Mouse (Mus musculus) lung, embryonic 16.5 days (tissue): ENCODE measurements around the gene Rbm44. TPM values are rescaled to one million over a fixed set of nuclear protein-coding genes. Genes with fewer than 3 reads are reported as not detected.
A peak's percentile ranks its signal among the peaks of the same experiment; 100 is the strongest.

Experiments used
- ATAC-seq: fragments of 200-750 bp; cut with Nextera tagmentation; 2 replicates; pipeline ENCODE4 v1.8.0; 2017; ENCODE audit warnings: low read depth, mild to moderate bottlenecking, moderate library complexity
- H3K27ac ChIP-seq: fragments of 300-500 bp; sonication (generic); 2 replicates; pipeline ENCODE4 v1.5.1; 2014; ENCODE audit warnings: mild to moderate bottlenecking, control low read depth, low read length
- H3K27me3 ChIP-seq: fragments of 300-500 bp; sonication (generic); 2 replicates; pipeline ENCODE4 v1.6.1; 2014; ENCODE audit warnings: low read depth, low read length, mixed read lengths; ENCODE audit not compliant: control insufficient read depth, insufficient read depth
- H3K36me3 ChIP-seq: fragments of 300-500 bp; sonication (generic); 2 replicates; pipeline ENCODE4 v1.6.1; 2014; ENCODE audit warnings: low read length; ENCODE audit not compliant: control insufficient read depth, insufficient read depth
- H3K4me1 ChIP-seq: fragments of 300-500 bp; sonication (generic); replicated peaks from 2 replicates; pipeline ENCODE4 v1.6.1; 2014; ENCODE audit warnings: low read length, mixed read lengths; ENCODE audit not compliant: control insufficient read depth, insufficient read depth
- H3K4me2 ChIP-seq: fragments of 300-500 bp; sonication (generic); 2 replicates; pipeline ENCODE4 v1.6.1; 2014; ENCODE audit warnings: low read depth, low read length, control low read depth
- H3K4me3 ChIP-seq: fragments of 300-500 bp; sonication (generic); 2 replicates; pipeline ENCODE4 v1.5.1; 2014; ENCODE audit warnings: mild to moderate bottlenecking, low read length, control low read depth
- H3K9ac ChIP-seq: fragments of 300-500 bp; sonication (generic); 2 replicates; pipeline ENCODE4 v1.6.1; 2014; ENCODE audit warnings: low read length, control low read depth
- H3K9me3 ChIP-seq: fragments of 300-500 bp; sonication (generic); 2 replicates; pipeline ENCODE4 v1.6.1; 2016; ENCODE audit warnings: low read length; ENCODE audit not compliant: control insufficient read depth
- WGBS: fragments of 180-500 bp; shearing (Covaris S2); extraction: QIAGEN DNeasy Blood & Tissue Kit; methylation state at CpG from one replicate; pipeline ENCODE4 v1.1.7; 2014; 5-methylcytosine and 5-hydroxymethylcytosine counted together
- polyA plus RNA-seq: library from polyadenylated mRNA; unstranded; fragments of >200 nt; fragmentation: Nextera tagmentation; extraction: Ambion mirVana; gene quantifications from 2 replicates; pipeline ENCODE4 v1.2.1, GENCODE M21; 2015

Rbm44 gene
- 1.3 and 1.7 TPM in 2 replicates for polyA plus RNA-seq

- no peaks in the 10 kb centered on the region for H3K9me3 ChIP-seq
- no peak for ATAC-seq
- H3K4me2 ChIP-seq: no peak within 1 kb of the TSS; the same call in 1 of the 2 replicates
- H3K27me3 ChIP-seq: no peaks in the 10 kb centered on the region
- H3K4me3 ChIP-seq: no peak within 1 kb of the TSS
- 59% methylated on average over 20 of the region's 20 CpGs for WGBS
- no peak within 1 kb of the TSS for H3K27ac ChIP-seq
- no peaks in the 10 kb centered on the region for H3K36me3 ChIP-seq
- H3K4me1 ChIP-seq: no peaks in the 10 kb centered on the region
- no peak within 1 kb of the TSS for H3K9ac ChIP-seq
These were observed at the start of gene Rbm44 for GRCm38 (mm10) chr1:91144813-91145212. Rbm44 (plus strand) TSS chr1:91145089.

DNA sequence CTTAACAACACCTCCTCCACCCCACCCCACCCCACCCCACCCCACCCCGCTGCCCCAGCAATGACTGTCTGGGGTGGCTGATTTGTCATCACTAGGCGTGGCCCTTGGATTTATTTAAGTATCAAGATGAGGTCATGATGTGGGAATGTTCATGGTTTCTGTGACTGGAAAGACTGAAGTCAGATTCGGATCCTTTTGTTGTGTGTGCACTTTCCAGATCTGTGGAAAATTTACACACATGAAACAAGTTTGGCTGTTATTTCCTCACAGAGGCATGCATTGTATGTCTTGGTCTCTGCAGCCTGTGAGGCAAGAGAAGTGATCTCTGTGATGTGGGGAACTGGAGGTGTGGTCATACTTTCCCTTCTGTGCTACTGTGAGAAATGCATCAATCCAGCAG lies 49.6 kb upstream of the Rbm44 start:
- no peak for ATAC-seq
- Histone ChIP-seq H3K4me1 (peaks cover 30% of the 10 kb centered on the region), H3K9ac (no peak overlapping the region)

GRCm38 (mm10) chr1:91095853-91096252 lies 49.0 kb upstream of the Rbm44 start:
- Histone ChIP-seq H3K36me3 (peaks cover under 1% of the 10 kb centered on the region; the same call in 1 of the 2 replicates), H3K4me2 (no peak overlapping the region), H3K4me1 (peaks cover 30% of the 10 kb centered on the region), H3K27ac (no peak overlapping the region), H3K9me3 (no peaks in the 10 kb centered on the region), H3K9ac (no peak overlapping the region), H3K27me3 (no peaks in the 10 kb centered on the region), H3K4me3 (no peak overlapping the region)
- ATAC-seq: no peak
- WGBS: 35% methylated on average over 1 of the region's 1 CpGs

More for the DNA sequence above, 49.6 kb upstream of the Rbm44 start:
- Histone ChIP-seq H3K9me3 (no peaks in the 10 kb centered on the region), H3K27ac (0 out of 2 replicates have a peak overlapping the region, but pooled peaks have one; percentile 9), H3K27me3 (no peaks in the 10 kb centered on the region), H3K4me2 (no peak overlapping the region), H3K4me3 (no peak overlapping the region), H3K36me3 (no peaks in the 10 kb centered on the region)
- 43% methylated on average over 3 of the region's 3 CpGs for WGBS

GRCm38 (mm10) chr1:91096490-91096889 lies 48.4 kb upstream of the Rbm44 start:
- H3K4me3 ChIP-seq: no peak overlapping the region
- H3K27ac ChIP-seq: no peak overlapping the region
- 56% methylated on average over 5 of the region's 5 CpGs for WGBS
- no peak overlapping the region for H3K4me2 ChIP-seq
- H3K4me1 ChIP-seq: peaks cover 27% of the 10 kb centered on the region
- H3K27me3 ChIP-seq: no peaks in the 10 kb centered on the region
- H3K9ac ChIP-seq: no peak overlapping the region
- peaks cover 3% of the 10 kb centered on the region; the same call in 1 of the 2 replicates for H3K36me3 ChIP-seq
- no peaks in the 10 kb centered on the region for H3K9me3 ChIP-seq
- ATAC-seq: no peak

- peaks cover 3% of the 10 kb centered on the region; the same call in 1 of the 2 replicates for H3K36me3 ChIP-seq
- no peaks in the 10 kb centered on the region for H3K9me3 ChIP-seq
- H3K27ac ChIP-seq: no peak overlapping the region
- H3K27me3 ChIP-seq: no peaks in the 10 kb centered on the region
- H3K4me1 ChIP-seq: peaks cover 26% of the 10 kb centered on the region
- 84% methylated on average over 11 of the region's 11 CpGs for WGBS
- H3K9ac ChIP-seq: no peak overlapping the region
- no peak overlapping the region for H3K4me3 ChIP-seq
- H3K4me2 ChIP-seq: no peak overlapping the region
- no peak for ATAC-seq
These were observed 47.5 kb upstream of the Rbm44 start for GRCm38 (mm10) chr1:91097283-91097834.

- Histone ChIP-seq H3K9ac (no peak overlapping the region), H3K4me3 (no peak overlapping the region), H3K4me2 (no peak overlapping the region), H3K36me3 (peaks cover 7% of the 10 kb centered on the region; the same call in 1 of the 2 replicates), H3K27me3 (no peaks in the 10 kb centered on the region), H3K4me1 (peaks cover 26% of the 10 kb centered on the region), H3K9me3 (no peaks in the 10 kb centered on the region), H3K27ac (peak overlapping the region; percentile 9; the same call in 1 of the 2 replicates)
- WGBS: 12% methylated on average over 6 of the region's 6 CpGs
- peak; percentile 82 for ATAC-seq
These were observed 46.0 kb upstream of the Rbm44 start for GRCm38 (mm10) chr1:91098887-91099286.

GRCm38 (mm10) chr1:91101709-91102440 lies 43.0 kb upstream of the Rbm44 start:
- Histone ChIP-seq H3K4me1 (peaks cover 8% of the 10 kb centered on the region), H3K27ac (no peak overlapping the region), H3K4me3 (no peak overlapping the region), H3K27me3 (no peaks in the 10 kb centered on the region), H3K4me2 (no peak overlapping the region), H3K9me3 (no peaks in the 10 kb centered on the region), H3K36me3 (peaks cover 13% of the 10 kb centered on the region), H3K9ac (no peak overlapping the region)
- no peak for ATAC-seq
- 74% methylated on average over 11 of the region's 11 CpGs for WGBS

- H3K27ac ChIP-seq: no peak overlapping the region
- peaks cover 20% of the 10 kb centered on the region for H3K36me3 ChIP-seq
- ATAC-seq: peak; percentile 50; the same call in 1 of the 2 replicates
- no peak overlapping the region for H3K4me2 ChIP-seq
- WGBS: 73% methylated on average over 15 of the region's 15 CpGs
- no peaks in the 10 kb centered on the region for H3K27me3 ChIP-seq
- H3K4me3 ChIP-seq: no peak overlapping the region
- H3K9ac ChIP-seq: no peak overlapping the region
- peaks cover 4% of the 10 kb centered on the region for H3K4me1 ChIP-seq
- H3K9me3 ChIP-seq: no peaks in the 10 kb centered on the region
These were observed 41.4 kb upstream of the Rbm44 start for GRCm38 (mm10) chr1:91103366-91103983.

GRCm38 (mm10) chr1:91107548-91107947 lies 37.3 kb upstream of the Rbm44 start:
- Histone ChIP-seq H3K36me3 (peaks cover 27% of the 10 kb centered on the region), H3K4me1 (peaks cover 5% of the 10 kb centered on the region), H3K27ac (no peak overlapping the region), H3K27me3 (no peaks in the 10 kb centered on the region), H3K4me3 (no peak overlapping the region), H3K9ac (no peak overlapping the region), H3K4me2 (no peak overlapping the region), H3K9me3 (no peaks in the 10 kb centered on the region)
- no peak for ATAC-seq
- 70% methylated on average over 5 of the region's 5 CpGs for whole genome bisulfite sequencing
